Mouse (Mus musculus) embryonic facial prominence, embryonic 10.5 days (tissue): Measurements from ENCODE around the gene Ppm1l. TPM values are rescaled to one million over a fixed set of nuclear protein-coding genes. Genes with fewer than 3 reads are reported as not detected.

Experiments used
- DNase-seq: peaks from one replicate; pipeline ENCODE4 v3.0.0-alpha.2; 2017; ENCODE audit warnings: low spot score
- H3K27ac ChIP-seq: fragments of 300-500 bp; sonication (generic); replicated peaks from 2 replicates; pipeline ENCODE4 v1.5.1; 2016; ENCODE audit warnings: mild to moderate bottlenecking
- H3K27me3 ChIP-seq: fragments of 300-500 bp; sonication (generic); replicated peaks from 2 replicates; pipeline ENCODE4 v1.6.1; 2016; ENCODE audit warnings: low read depth, mild to moderate bottlenecking; ENCODE audit not compliant: poor library complexity, severe bottlenecking
- H3K36me3 ChIP-seq: fragments of 300-500 bp; sonication (generic); replicated peaks from 2 replicates; pipeline ENCODE4 v1.6.1; 2016; ENCODE audit warnings: mild to moderate bottlenecking, moderate library complexity
- H3K4me1 ChIP-seq: fragments of 300-500 bp; sonication (generic); 2 replicates; pipeline ENCODE4 v1.6.1; 2016
- H3K4me3 ChIP-seq: fragments of 300-500 bp; sonication (generic); 2 replicates; pipeline ENCODE4 v1.5.1; 2016; ENCODE audit warnings: mild to moderate bottlenecking, moderate library complexity
- H3K9me3 ChIP-seq: fragments of 300-500 bp; sonication (generic); 2 replicates; pipeline ENCODE4 v1.6.1; 2016; ENCODE audit warnings: mild to moderate bottlenecking
- WGBS: fragments of 180-500 bp; shearing (Covaris S2); methylation state at CpG from one replicate; pipeline ENCODE4 v1.1.7; 2016; 5-methylcytosine and 5-hydroxymethylcytosine counted together
- polyA plus RNA-seq: library from polyadenylated mRNA; unstranded; fragments of >200 nt; fragmentation: Nextera tagmentation; extraction: Ambion mirVana; gene quantifications from 2 replicates; pipeline ENCODE4 v1.2.1, GENCODE M21; 2016

The Ppm1l gene
- polyA plus RNA-seq, 1 experiment from 2014 or later = 10.0 TPM

GRCm38 (mm10) chr3:69342247-69342921 lies 25.7 kb downstream of the Ppm1l start:
- H3K27ac ChIP-seq = no peak overlapping the region
- no peaks in the 10 kb centered on the region for H3K9me3 ChIP-seq
- no peak for DNase-seq
- WGBS = 80% methylated on average over 8 of the region's 8 CpGs
- no peaks in the 10 kb centered on the region for H3K27me3 ChIP-seq
- no peaks in the 10 kb centered on the region for H3K36me3 ChIP-seq
- H3K4me3 ChIP-seq = no peak overlapping the region
- H3K4me1 ChIP-seq = peaks cover 11% of the 10 kb centered on the region

- Histone ChIP-seq H3K36me3 (no peaks in the 10 kb centered on the region), H3K27ac (no peak overlapping the region), H3K4me1 (peaks cover 11% of the 10 kb centered on the region), H3K4me3 (no peak overlapping the region), H3K9me3 (no peaks in the 10 kb centered on the region), H3K27me3 (no peaks in the 10 kb centered on the region)
- 90% methylated on average over 10 of the region's 10 CpGs for WGBS
- DNase-seq = no peak
Measured at GRCm38 (mm10) chr3:69343124-69343523, 26.5 kb downstream of the Ppm1l start.

GRCm38 (mm10) chr3:69346514-69346913 lies 29.9 kb downstream of the Ppm1l start:
- WGBS = 93% methylated on average over 4 of the region's 4 CpGs

GRCm38 (mm10) chr3:69348197-69348920 lies 31.7 kb downstream of the Ppm1l start:
- H3K9me3 ChIP-seq = no peaks in the 10 kb centered on the region
- no peak for DNase-seq
- 85% methylated on average over 11 of the region's 11 CpGs for WGBS

More at GRCm38 (mm10) chr3:69346514-69346913, 29.9 kb downstream of the Ppm1l start:
- no peak overlapping the region for H3K4me3 ChIP-seq
- no peak overlapping the region for H3K27ac ChIP-seq
- DNase-seq = no peak
- no peaks in the 10 kb centered on the region for H3K36me3 ChIP-seq
- H3K9me3 ChIP-seq = no peaks in the 10 kb centered on the region
- no peaks in the 10 kb centered on the region for H3K27me3 ChIP-seq
- H3K4me1 ChIP-seq = peaks cover 11% of the 10 kb centered on the region

GRCm38 (mm10) chr3:69348921-69349237 lies 32.2 kb downstream of the Ppm1l start:
- Histone ChIP-seq H3K4me3 (no peak overlapping the region), H3K27ac (no peak overlapping the region), H3K9me3 (no peaks in the 10 kb centered on the region), H3K27me3 (no peaks in the 10 kb centered on the region), H3K36me3 (no peaks in the 10 kb centered on the region), H3K4me1 (no peaks in the 10 kb centered on the region)
- 90% methylated on average over 4 of the region's 4 CpGs for WGBS
- DNase-seq = no peak

More at GRCm38 (mm10) chr3:69348197-69348920, 31.7 kb downstream of the Ppm1l start:
- Histone ChIP-seq H3K36me3 (no peaks in the 10 kb centered on the region), H3K4me1 (no peaks in the 10 kb centered on the region), H3K27me3 (no peaks in the 10 kb centered on the region), H3K27ac (no peak overlapping the region), H3K4me3 (no peak overlapping the region)

- H3K4me3 ChIP-seq = no peak overlapping the region
- no peaks in the 10 kb centered on the region for H3K9me3 ChIP-seq
- H3K36me3 ChIP-seq = no peaks in the 10 kb centered on the region
- no peak for DNase-seq
- H3K4me1 ChIP-seq = no peaks in the 10 kb centered on the region
- no peak overlapping the region for H3K27ac ChIP-seq
- H3K27me3 ChIP-seq = no peaks in the 10 kb centered on the region
- WGBS = 93% methylated on average over 6 of the region's 6 CpGs
Measured at GRCm38 (mm10) chr3:69349973-69350372, 33.3 kb downstream of the Ppm1l start.

GRCm38 (mm10) chr3:69352194-69352593 lies 35.5 kb downstream of the Ppm1l start:
- Histone ChIP-seq H3K4me1 (peaks cover 5% of the 10 kb centered on the region; the same call in 1 of the 2 replicates), H3K27ac (no peak overlapping the region), H3K9me3 (no peaks in the 10 kb centered on the region), H3K36me3 (no peaks in the 10 kb centered on the region), H3K4me3 (no peak overlapping the region), H3K27me3 (no peaks in the 10 kb centered on the region)
- WGBS = 85% methylated on average over 1 of the region's 1 CpGs
- no peak for DNase-seq

GRCm38 (mm10) chr3:69354681-69355080 lies 38.0 kb downstream of the Ppm1l start:
- WGBS = 74% methylated on average over 2 of the region's 2 CpGs
- no peaks in the 10 kb centered on the region for H3K36me3 ChIP-seq

GRCm38 (mm10) chr3:69356078-69356665 lies 39.5 kb downstream of the Ppm1l start:
- Histone ChIP-seq H3K4me3 (no peak overlapping the region), H3K9me3 (no peaks in the 10 kb centered on the region), H3K27me3 (no peaks in the 10 kb centered on the region), H3K27ac (no peak overlapping the region), H3K4me1 (peaks cover 18% of the 10 kb centered on the region), H3K36me3 (no peaks in the 10 kb centered on the region)
- 81% methylated on average over 7 of the region's 7 CpGs for WGBS
- no peak for DNase-seq

More at GRCm38 (mm10) chr3:69354681-69355080, 38.0 kb downstream of the Ppm1l start:
- peaks cover 18% of the 10 kb centered on the region for H3K4me1 ChIP-seq
- H3K9me3 ChIP-seq = no peaks in the 10 kb centered on the region
- H3K4me3 ChIP-seq = no peak overlapping the region
- DNase-seq = no peak
- H3K27ac ChIP-seq = no peak overlapping the region
- no peaks in the 10 kb centered on the region for H3K27me3 ChIP-seq

- WGBS = 81% methylated on average over 5 of the region's 5 CpGs
- Histone ChIP-seq H3K27me3 (no peaks in the 10 kb centered on the region), H3K4me1 (peaks cover 18% of the 10 kb centered on the region), H3K27ac (no peak overlapping the region), H3K9me3 (no peaks in the 10 kb centered on the region), H3K4me3 (no peak overlapping the region), H3K36me3 (no peaks in the 10 kb centered on the region)
- no peak for DNase-seq
Measured at GRCm38 (mm10) chr3:69356781-69357180, 40.1 kb downstream of the Ppm1l start.

- Histone ChIP-seq H3K9me3 (no peaks in the 10 kb centered on the region), H3K4me1 (peaks cover 21% of the 10 kb centered on the region), H3K27me3 (no peaks in the 10 kb centered on the region), H3K36me3 (no peaks in the 10 kb centered on the region), H3K27ac (no peak overlapping the region), H3K4me3 (no peak overlapping the region)
- WGBS = 76% methylated on average over 12 of the region's 12 CpGs
- no peak for DNase-seq
Measured at GRCm38 (mm10) chr3:69357897-69358619, 41.4 kb downstream of the Ppm1l start.

- H3K27ac ChIP-seq = no peak overlapping the region
- H3K4me3 ChIP-seq = no peak overlapping the region
- WGBS = 94% methylated on average over 8 of the region's 8 CpGs
- no peaks in the 10 kb centered on the region for H3K27me3 ChIP-seq
- no peaks in the 10 kb centered on the region for H3K36me3 ChIP-seq
- DNase-seq = no peak
- peaks cover 21% of the 10 kb centered on the region for H3K4me1 ChIP-seq
- H3K9me3 ChIP-seq = no peaks in the 10 kb centered on the region
Measured at GRCm38 (mm10) chr3:69358620-69358964, 41.9 kb downstream of the Ppm1l start.
